Mouse (Mus musculus): ENCODE results near the gene Clip2.

DNA sequence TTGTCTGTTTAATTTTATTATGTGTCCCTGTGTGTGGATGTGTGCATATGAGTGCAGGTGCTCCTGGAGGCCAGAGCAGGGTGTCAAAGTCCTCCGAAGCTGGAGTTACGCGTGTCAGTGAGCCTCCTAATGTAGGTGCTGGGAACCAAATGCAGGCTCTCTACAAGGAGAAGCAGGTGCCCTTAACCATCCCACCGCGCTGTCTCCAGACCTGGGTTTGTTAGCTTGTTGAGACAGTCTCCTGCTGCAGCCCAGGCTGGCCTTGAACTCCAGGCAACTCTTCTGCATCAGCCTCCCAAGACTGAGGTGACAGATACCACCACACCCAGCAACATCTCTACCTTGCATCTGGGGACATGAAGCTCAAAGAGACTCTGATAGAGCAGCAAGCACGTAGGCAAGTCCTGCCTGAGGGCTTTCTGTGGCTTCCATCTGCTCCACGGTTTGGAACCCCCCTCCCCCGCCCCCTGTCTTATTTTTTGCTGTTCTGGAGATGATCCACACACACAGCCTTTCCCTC is 85.1 kb downstream of the Clip2 start:
- TF ChIP-seq CTCF (IDR thresholded peaks at IDR 0.05; ENCODE audit: borderline replicate concordance, extremely low read depth, insufficient read depth, insufficient read length) (no peak), POLR2A (IDR thresholded peaks at IDR 0.05; ENCODE audit: borderline replicate concordance, extremely low read depth, insufficient read depth, insufficient read length, poor library complexity, severe bottlenecking) (no peak)
